Mouse (Mus musculus) bone marrow macrophage, adult 2 months (primary cell): ENCODE results near the gene Rap1b. TPM values are rescaled to one million over a fixed set of nuclear protein-coding genes. Genes with fewer than 3 reads are reported as not detected.

Source experiments
- H3K27ac ChIP-seq: 2 replicates; pipeline ENCODE4 v1.5.1; 2012; ENCODE audit warnings: low read depth, low read length; ENCODE audit not compliant: insufficient read depth
- H3K4me1 ChIP-seq: 2 replicates; pipeline ENCODE4 v1.6.1; 2012; ENCODE audit warnings: low read length; ENCODE audit not compliant: control insufficient read depth, insufficient read depth
- H3K4me3 ChIP-seq: 2 replicates; pipeline ENCODE4 v1.5.1; 2012; ENCODE audit warnings: mild to moderate bottlenecking, low read length, moderate library complexity; ENCODE audit not compliant: insufficient read depth
- CTCF ChIP-seq: IDR thresholded peaks from 2 replicates; pipeline ENCODE4 v1.5.1; 2012; ENCODE audit warnings: low read depth, mild to moderate bottlenecking, low read length, moderate library complexity
- POLR2A ChIP-seq: IDR thresholded peaks from 2 replicates; pipeline ENCODE4 v1.6.1; 2012; ENCODE audit warnings: mild to moderate bottlenecking, low read depth, low read length, borderline replicate concordance
- polyA plus RNA-seq: library from polyadenylated mRNA; stranded (reverse); fragments of >200 nt; gene quantifications from 2 replicates; pipeline ENCODE4 v1.2.4, GENCODE M21; 2012; ENCODE audit not compliant: missing spikeins, insufficient read depth, insufficient read length

Rap1b gene
- polyA plus RNA-seq, 1 experiment: 458 TPM

GRCm38 (mm10) chr10:117860361-117860760 lies 14.5 kb upstream of the Rap1b start:
- Histone ChIP-seq H3K27ac (peak overlapping the region; percentile 71), H3K4me1 (peaks cover 21% of the 10 kb centered on the region), H3K4me3 (no peak overlapping the region)
- TF ChIP-seq CTCF (no peak), POLR2A (no peak)

GRCm38 (mm10) chr10:117859800-117860199 lies 14.0 kb upstream of the Rap1b start:
- Histone ChIP-seq H3K4me1 (peaks cover 21% of the 10 kb centered on the region), H3K27ac (no peak overlapping the region), H3K4me3 (no peak overlapping the region)
- TF ChIP-seq POLR2A (no peak), CTCF (no peak)

- TF ChIP-seq CTCF: no peak
- TF ChIP-seq POLR2A: no peak
- no peak overlapping the region for H3K27ac ChIP-seq
These were observed 12.4 kb upstream of the Rap1b start for GRCm38 (mm10) chr10:117858241-117858640.

GRCm38 (mm10) chr10:117856001-117856720 lies 10.3 kb upstream of the Rap1b start:
- H3K4me1 ChIP-seq: peaks cover 19% of the 10 kb centered on the region
- H3K4me3 ChIP-seq: no peak overlapping the region
- peak overlapping the region; percentile 67 for H3K27ac ChIP-seq
- TF ChIP-seq CTCF: no peak
- TF ChIP-seq POLR2A: no peak

More at GRCm38 (mm10) chr10:117858241-117858640, 12.4 kb upstream of the Rap1b start:
- peaks cover 21% of the 10 kb centered on the region for H3K4me1 ChIP-seq
- H3K4me3 ChIP-seq: no peak overlapping the region

GRCm38 (mm10) chr10:117852648-117853192 lies 6.9 kb upstream of the Rap1b start:
- H3K4me1 ChIP-seq: peaks cover 8% of the 10 kb centered on the region
- TF ChIP-seq CTCF: no peak
- no peak for TF ChIP-seq POLR2A
- H3K4me3 ChIP-seq: no peak overlapping the region
- no peak overlapping the region for H3K27ac ChIP-seq

GRCm38 (mm10) chr10:117848981-117849380 lies 3.1 kb upstream of the Rap1b start:
- TF ChIP-seq CTCF: no peak
- no peak for TF ChIP-seq POLR2A
- no peak overlapping the region for H3K4me3 ChIP-seq
- no peak overlapping the region for H3K27ac ChIP-seq
- H3K4me1 ChIP-seq: peaks cover 6% of the 10 kb centered on the region

GRCm38 (mm10) chr10:117846796-117847195 lies 961 bp upstream of the Rap1b start:
- Histone ChIP-seq H3K4me1 (peaks cover 11% of the 10 kb centered on the region), H3K27ac (no peak overlapping the region)

GRCm38 (mm10) chr10:117846260-117846632 lies 411 bp upstream of the Rap1b start:
- Histone ChIP-seq H3K27ac (peak overlapping the region; percentile 95), H3K4me1 (peaks cover 13% of the 10 kb centered on the region), H3K4me3 (peak overlapping the region; percentile 89)
- TF ChIP-seq POLR2A: no peak
- no peak for TF ChIP-seq CTCF

More at GRCm38 (mm10) chr10:117846796-117847195, 961 bp upstream of the Rap1b start:
- no peak for TF ChIP-seq CTCF
- no peak for TF ChIP-seq POLR2A
- H3K4me3 ChIP-seq: no peak overlapping the region

GRCm38 (mm10) chr10:117844782-117845596 lies 846 bp downstream of the Rap1b start:
- H3K27ac ChIP-seq: peak overlapping the region; percentile 89

GRCm38 (mm10) chr10:117844279-117844678 lies 1.6 kb downstream of the Rap1b start:
- peak overlapping the region; percentile 80 for H3K4me3 ChIP-seq
- TF ChIP-seq POLR2A: no peak
- TF ChIP-seq CTCF: no peak

More at GRCm38 (mm10) chr10:117844782-117845596, 846 bp downstream of the Rap1b start:
- Histone ChIP-seq H3K4me3 (peak overlapping the region; percentile 80), H3K4me1 (peaks cover 19% of the 10 kb centered on the region)
- TF ChIP-seq CTCF: no peak

More at GRCm38 (mm10) chr10:117844279-117844678, 1.6 kb downstream of the Rap1b start:
- H3K27ac ChIP-seq: peak overlapping the region; percentile 89
- peaks cover 26% of the 10 kb centered on the region for H3K4me1 ChIP-seq
